ENCODE assay signal across 16 mouse cellular contexts in genomic region chr3:38246439-38246838, GRCm38 (mm10).
A peak's percentile ranks its signal among the peaks of the same experiment; 100 is the strongest.
DNase-seq lines count a peak whose midpoint lies in the region; ATAC-seq and TF ChIP-seq lines count a peak whose summit lies in the region.
"Had no signal": no experiment of that assay in that cellular context is flagged by ENCODE, and none has a peak within 500 bp of the region (broad histone marks: within the 10 kb centered on the region; RNA-seq: fewer than 3 reads in every experiment).

No protein-coding gene starts in this region.

- H3K36me3 ChIP-seq in liver, postnatal 0 days (replicated peaks; ENCODE audit: insufficient read depth, low read length) = no peaks in the 10 kb centered on the region
- H3K36me3 ChIP-seq in liver, embryonic 12.5 days = no peaks in the 10 kb centered on the region
- H3K36me3 ChIP-seq: embryonic facial prominence, embryonic 15.5 days; forebrain, embryonic 12.5 days; hindbrain, embryonic 15.5 days; limb, embryonic 12.5 days; midbrain, embryonic 13.5 days had no signal

- no peaks in the 10 kb centered on the region for H3K9me3 ChIP-seq in liver, postnatal 0 days (ENCODE audit: low read length)
- H3K9me3 ChIP-seq in liver, embryonic 12.5 days (replicated peaks) = no peaks in the 10 kb centered on the region
- H3K9me3 ChIP-seq: embryonic facial prominence, embryonic 15.5 days; hindbrain, embryonic 15.5 days; limb, embryonic 12.5 days had no signal

- no peak overlapping the region for H3K27ac ChIP-seq in liver, postnatal 0 days (ENCODE audit: low read depth)
- H3K27ac ChIP-seq in liver, embryonic 12.5 days = no peak overlapping the region
- H3K27ac ChIP-seq: embryonic facial prominence, embryonic 15.5 days; forebrain, embryonic 12.5 days; hindbrain, embryonic 15.5 days; limb, embryonic 12.5 days; midbrain, embryonic 13.5 days had no signal

- no peak for TF ChIP-seq EP300 in liver, postnatal 0 days (IDR thresholded peaks at IDR 0.05; ENCODE audit: low read depth)

- no peaks in the 10 kb centered on the region for H3K4me1 ChIP-seq in liver, postnatal 0 days (ENCODE audit: insufficient read depth)
- no peaks in the 10 kb centered on the region for H3K4me1 ChIP-seq in liver, embryonic 12.5 days
- H3K4me1 ChIP-seq: embryonic facial prominence, embryonic 15.5 days; forebrain, embryonic 12.5 days; hindbrain, embryonic 15.5 days; limb, embryonic 12.5 days; midbrain, embryonic 13.5 days had no signal

- H3K27me3 ChIP-seq in liver, postnatal 0 days (ENCODE audit: insufficient read depth, low read length) = no peaks in the 10 kb centered on the region
- no peaks in the 10 kb centered on the region for H3K27me3 ChIP-seq in liver, embryonic 12.5 days (replicated peaks)
- H3K27me3 ChIP-seq: embryonic facial prominence, embryonic 15.5 days; forebrain, embryonic 12.5 days; hindbrain, embryonic 15.5 days; limb, embryonic 12.5 days; midbrain, embryonic 13.5 days had no signal

- no peak overlapping the region for H3K4me3 ChIP-seq in liver, postnatal 0 days (ENCODE audit: low read depth, low read length)
- no peak overlapping the region for H3K4me3 ChIP-seq in liver, embryonic 12.5 days
- H3K4me3 ChIP-seq: embryonic facial prominence, embryonic 15.5 days; forebrain, embryonic 12.5 days; hindbrain, embryonic 15.5 days; limb, embryonic 12.5 days; midbrain, embryonic 13.5 days had no signal

- H3K9ac ChIP-seq in liver, postnatal 0 days (replicated peaks) = no peak overlapping the region
- no peak overlapping the region for H3K9ac ChIP-seq in liver, embryonic 12.5 days
- H3K9ac ChIP-seq: embryonic facial prominence, embryonic 15.5 days; forebrain, embryonic 12.5 days; hindbrain, embryonic 15.5 days; limb, embryonic 12.5 days; midbrain, embryonic 13.5 days had no signal

- WGBS in liver, postnatal 0 days (ENCODE audit: insufficient replicate concordance) = 63% methylated on average over 2 of the region's 2 CpGs
- WGBS in liver, embryonic 12.5 days (ENCODE audit: insufficient replicate concordance) = 74% methylated on average over 2 of the region's 2 CpGs

- ATAC-seq in liver, postnatal 0 days = no peak
- ATAC-seq in liver, embryonic 12.5 days = no peak
- ATAC-seq: midbrain, embryonic 13.5 days had no signal

- H3K4me2 ChIP-seq in liver, postnatal 0 days (ENCODE audit: low read depth, low read length) = no peak overlapping the region
- no peak overlapping the region for H3K4me2 ChIP-seq in liver, embryonic 12.5 days
- H3K4me2 ChIP-seq: embryonic facial prominence, embryonic 15.5 days; forebrain, embryonic 12.5 days; hindbrain, embryonic 15.5 days; limb, embryonic 12.5 days; midbrain, embryonic 13.5 days had no signal

- no peak for TF ChIP-seq CTCF in liver, postnatal 0 days (IDR thresholded peaks at IDR 0.05; ENCODE audit: low read depth)

- peak; percentile 50 to 55 for DNase-seq in heart, adult 18-20 months
- DNase-seq in heart, adult 8-10 months (ENCODE audit: low spot score) = no peak
- DNase-seq in liver, postnatal 0 days = peak; percentile 3
- DNase-seq in 3T3-L1 (ENCODE audit: low read depth, low spot score) = peak; percentile 45
- peak; percentile 21 for DNase-seq in fat pad, adult 2 months (ENCODE audit: extremely low read depth, low read depth, low spot score)
- DNase-seq in spleen, postnatal 4 days (ENCODE audit: low spot score in 2 of 2) = no peak
- DNase-seq: cerebellum, adult 9-10 months; kidney, adult 18-20 months; kidney, postnatal 14 days; spleen, adult 18-20 months had no signal

Comparison
In these comparisons a context has a peak if more than half of its experiments do, and no peak if none do; other contexts are left out.
1. DNase-seq: peak in heart, adult 18-20 months (2 of 2), liver, postnatal 0 days (single experiment), 3T3-L1 (single experiment) and fat pad, adult 2 months (single experiment); none in heart, adult 8-10 months (single experiment) and spleen, postnatal 4 days (0 of 2).